Mouse (Mus musculus): Measurements from ENCODE around the gene Tnfrsf9. TPM values are rescaled to one million over a fixed set of nuclear protein-coding genes. Genes with fewer than 3 reads are reported as not detected.

Gene Tnfrsf9
- polyA plus RNA-seq, 1 experiment from 2014 or later, result 0.12 TPM

DNA sequence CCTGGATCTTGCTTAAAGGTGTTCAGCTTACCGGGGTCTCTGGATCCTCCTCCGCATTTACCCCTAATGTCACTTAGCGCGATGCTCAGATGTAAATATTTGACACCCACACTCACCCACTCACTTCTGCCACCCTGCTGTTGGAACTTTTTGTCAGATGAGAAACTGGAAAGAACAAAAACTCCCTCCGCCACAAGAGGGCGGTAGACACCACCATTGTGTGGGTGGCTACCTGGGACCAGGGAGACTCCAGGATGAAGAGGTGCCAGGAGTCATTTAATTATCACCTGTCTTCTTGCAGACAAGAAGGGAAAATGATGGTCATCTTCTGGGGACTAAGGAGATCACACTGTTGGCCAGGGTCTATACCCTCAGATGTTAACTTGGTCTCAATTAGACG lies 52.2 kb downstream of the Tnfrsf9 start:
- Histone ChIP-seq H3K36me3 (ENCODE audit: insufficient read depth) (no peaks in the 10 kb centered on the region), H3K4me3 (ENCODE audit: low read depth, low read length) (no peak overlapping the region), H3K9me3 (ENCODE audit: low read depth, low read length) (no peaks in the 10 kb centered on the region), H3K27me3 (ENCODE audit: insufficient read depth, low read length) (no peaks in the 10 kb centered on the region), H3K27ac (ENCODE audit: low read depth) (no peak overlapping the region), H3K4me2 (no peak overlapping the region), H3K4me1 (ENCODE audit: insufficient read depth) (no peaks in the 10 kb centered on the region), H3K9ac (no peak overlapping the region)
- DNase-seq, result peak; percentile 78
- ATAC-seq (ENCODE audit: insufficient read depth), result no peak
- TF ChIP-seq CTCF (IDR thresholded peaks at IDR 0.05; ENCODE audit: low read depth), result peak; percentile 75
- WGBS, result 19% methylated on average over 7 of the region's 7 CpGs

- WGBS, result 81% methylated on average over 8 of the region's 8 CpGs
- DNase-seq (no peak), ATAC-seq (ENCODE audit: insufficient read depth) (no peak)
- Histone ChIP-seq H3K4me1 (ENCODE audit: insufficient read depth) (no peaks in the 10 kb centered on the region), H3K27me3 (ENCODE audit: insufficient read depth, low read length) (no peaks in the 10 kb centered on the region), H3K4me3 (ENCODE audit: low read depth, low read length) (no peak overlapping the region), H3K4me2 (no peak overlapping the region), H3K36me3 (ENCODE audit: insufficient read depth) (no peaks in the 10 kb centered on the region), H3K27ac (ENCODE audit: low read depth) (no peak overlapping the region), H3K9ac (no peak overlapping the region), H3K9me3 (ENCODE audit: low read depth, low read length) (no peaks in the 10 kb centered on the region)
- no peak for TF ChIP-seq CTCF (IDR thresholded peaks at IDR 0.05; ENCODE audit: low read depth)
Observed at GRCm38 (mm10) chr4:150968956-150969355, 54.6 kb downstream of the Tnfrsf9 start.

- WGBS, result 75% methylated on average over 8 of the region's 8 CpGs
- Histone ChIP-seq H3K9me3 (ENCODE audit: low read depth, low read length) (no peaks in the 10 kb centered on the region), H3K27ac (ENCODE audit: low read depth) (no peak overlapping the region), H3K4me2 (no peak overlapping the region), H3K4me1 (ENCODE audit: insufficient read depth) (no peaks in the 10 kb centered on the region), H3K9ac (no peak overlapping the region), H3K36me3 (ENCODE audit: insufficient read depth) (no peaks in the 10 kb centered on the region), H3K4me3 (ENCODE audit: low read depth, low read length) (no peak overlapping the region), H3K27me3 (ENCODE audit: insufficient read depth, low read length) (no peaks in the 10 kb centered on the region)
- DNase-seq (no peak), ATAC-seq (ENCODE audit: insufficient read depth) (no peak)
- no peak for TF ChIP-seq CTCF (IDR thresholded peaks at IDR 0.05; ENCODE audit: low read depth)
Observed at GRCm38 (mm10) chr4:150973264-150973663, 58.9 kb downstream of the Tnfrsf9 start.

DNA sequence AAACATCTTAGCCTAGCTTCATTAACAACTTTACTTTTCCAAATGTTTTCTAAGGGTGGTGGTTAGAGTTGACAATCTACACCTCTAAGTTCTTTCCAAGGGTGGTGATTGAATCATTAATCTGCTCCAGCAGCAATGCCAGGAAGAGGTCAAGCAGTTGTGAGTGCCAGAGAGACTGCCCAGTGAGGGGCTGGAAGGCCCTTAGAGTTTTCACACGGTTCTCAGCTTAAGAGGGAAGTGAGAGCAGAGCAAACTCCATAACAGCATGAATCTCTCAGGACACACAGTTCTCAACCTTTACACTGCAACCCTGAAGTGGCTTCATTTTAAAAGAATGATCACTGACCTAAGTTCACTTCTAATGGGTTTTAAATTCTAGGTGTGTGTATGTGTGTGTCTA lies 60.8 kb downstream of the Tnfrsf9 start:
- no peak for TF ChIP-seq CTCF (IDR thresholded peaks at IDR 0.05; ENCODE audit: low read depth)
- Histone ChIP-seq H3K36me3 (ENCODE audit: insufficient read depth) (no peaks in the 10 kb centered on the region), H3K27ac (ENCODE audit: low read depth) (no peak overlapping the region), H3K27me3 (ENCODE audit: insufficient read depth, low read length) (no peaks in the 10 kb centered on the region), H3K4me2 (no peak overlapping the region), H3K4me3 (ENCODE audit: low read depth, low read length) (no peak overlapping the region), H3K9me3 (ENCODE audit: low read depth, low read length) (no peaks in the 10 kb centered on the region), H3K9ac (no peak overlapping the region), H3K4me1 (ENCODE audit: insufficient read depth) (no peaks in the 10 kb centered on the region)
- ATAC-seq (ENCODE audit: insufficient read depth) (no peak), DNase-seq (no peak)
- WGBS, result 18% methylated on average over 1 of the region's 1 CpGs

DNA sequence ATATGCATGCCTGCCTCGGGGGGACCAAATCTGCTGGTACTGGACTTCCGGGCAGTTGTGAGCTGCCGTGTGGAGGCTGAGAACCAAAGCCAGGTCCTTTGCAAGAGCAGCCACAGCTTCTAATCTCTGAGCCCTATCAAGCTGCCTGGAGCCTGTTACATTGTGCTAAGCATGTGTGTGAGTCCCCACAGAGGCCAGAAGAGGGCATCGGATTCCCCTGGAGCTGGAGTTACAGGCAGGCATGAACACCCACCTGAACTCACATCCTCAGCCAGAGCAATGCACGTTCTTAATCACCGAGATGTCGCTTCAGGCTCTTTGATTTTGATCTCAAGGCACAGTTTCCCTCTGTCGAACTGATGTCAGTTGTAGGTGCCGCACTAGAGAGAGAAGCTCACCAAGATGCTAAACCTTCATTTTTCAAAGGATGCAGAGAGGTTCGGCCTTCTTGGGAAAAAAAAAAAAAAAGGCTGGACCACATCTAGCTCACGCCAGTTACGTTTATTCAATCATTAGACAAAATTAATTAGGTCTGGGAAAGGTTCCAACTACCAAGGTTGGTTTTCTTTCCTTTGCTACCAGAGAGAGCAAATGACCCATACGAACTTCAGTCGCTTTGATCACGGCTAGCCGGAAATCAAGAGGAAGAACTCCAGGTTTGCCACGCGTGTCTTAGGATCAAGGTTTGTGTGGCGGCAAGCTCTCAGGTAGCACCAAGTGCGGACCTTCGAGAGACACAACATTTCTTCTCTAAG lies 64.0 kb downstream of the Tnfrsf9 start:
- no peak overlapping the region for H3K27ac ChIP-seq (ENCODE audit: low read depth)
- WGBS, result 74% methylated on average over 21 of the region's 21 CpGs
- no peak overlapping the region for H3K4me2 ChIP-seq
- ATAC-seq (ENCODE audit: insufficient read depth) (no peak), DNase-seq (no peak)
- TF ChIP-seq CTCF (IDR thresholded peaks at IDR 0.05; ENCODE audit: low read depth), result no peak
- no peaks in the 10 kb centered on the region for H3K36me3 ChIP-seq (ENCODE audit: insufficient read depth)
- H3K4me1 ChIP-seq (ENCODE audit: insufficient read depth), result no peaks in the 10 kb centered on the region
- H3K9me3 ChIP-seq (ENCODE audit: low read depth, low read length), result no peaks in the 10 kb centered on the region
- no peaks in the 10 kb centered on the region for H3K27me3 ChIP-seq (ENCODE audit: insufficient read depth, low read length)
- H3K4me3 ChIP-seq (ENCODE audit: low read depth, low read length), result no peak overlapping the region
- no peak overlapping the region for H3K9ac ChIP-seq

- H3K27ac ChIP-seq (ENCODE audit: low read depth), result no peak overlapping the region
- no peak overlapping the region for H3K9ac ChIP-seq
- no peak overlapping the region for H3K4me2 ChIP-seq
- 54% methylated on average over 9 of the region's 9 CpGs for WGBS
- TF ChIP-seq CTCF (IDR thresholded peaks at IDR 0.05; ENCODE audit: low read depth), result no peak
- no peak for DNase-seq
- H3K9me3 ChIP-seq (ENCODE audit: low read depth, low read length), result no peaks in the 10 kb centered on the region
- no peaks in the 10 kb centered on the region for H3K4me1 ChIP-seq (ENCODE audit: insufficient read depth)
- H3K36me3 ChIP-seq (ENCODE audit: insufficient read depth), result no peaks in the 10 kb centered on the region
- H3K4me3 ChIP-seq (ENCODE audit: low read depth, low read length), result no peak overlapping the region
- H3K27me3 ChIP-seq (ENCODE audit: insufficient read depth, low read length), result no peaks in the 10 kb centered on the region
- ATAC-seq (ENCODE audit: insufficient read depth), result no peak
Observed at GRCm38 (mm10) chr4:150979455-150979854, 65.1 kb downstream of the Tnfrsf9 start.

DNA sequence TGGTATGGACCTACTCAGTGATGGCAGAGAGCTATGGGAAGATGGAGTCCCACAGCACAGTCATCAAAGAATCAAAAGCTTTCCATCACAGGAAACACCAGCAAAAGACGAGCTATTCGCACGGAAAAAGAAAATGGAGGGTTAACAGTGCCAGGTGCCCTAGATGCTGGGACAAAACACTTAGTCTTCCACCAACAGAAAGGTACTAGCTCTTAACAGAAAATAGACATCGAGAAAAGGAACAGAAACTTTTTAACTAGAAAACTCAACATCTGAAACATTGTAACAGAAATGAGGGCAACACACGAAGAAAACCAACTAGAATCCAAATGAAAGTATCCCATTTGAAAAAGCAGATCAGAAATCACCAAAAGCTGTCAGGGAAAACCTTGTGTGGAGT lies 65.8 kb downstream of the Tnfrsf9 start:
- Histone ChIP-seq H3K36me3 (ENCODE audit: insufficient read depth) (no peaks in the 10 kb centered on the region), H3K27ac (ENCODE audit: low read depth) (no peak overlapping the region), H3K9ac (no peak overlapping the region), H3K4me3 (ENCODE audit: low read depth, low read length) (no peak overlapping the region), H3K9me3 (ENCODE audit: low read depth, low read length) (no peaks in the 10 kb centered on the region), H3K27me3 (ENCODE audit: insufficient read depth, low read length) (no peaks in the 10 kb centered on the region), H3K4me1 (ENCODE audit: insufficient read depth) (no peaks in the 10 kb centered on the region), H3K4me2 (no peak overlapping the region)
- DNase-seq (no peak), ATAC-seq (ENCODE audit: insufficient read depth) (no peak)
- no peak for TF ChIP-seq CTCF (IDR thresholded peaks at IDR 0.05; ENCODE audit: low read depth)
- WGBS, result 76% methylated on average over 5 of the region's 5 CpGs
